Mouse (Mus musculus) brain, adult 10 weeks (tissue): ENCODE data around the gene Vwa8. TPM values are rescaled to one million over a fixed set of nuclear protein-coding genes. Genes with fewer than 3 reads are reported as not detected.

Source experiments
- polyA plus RNA-seq: library from polyadenylated mRNA; stranded (reverse); fragments of 350-450 nt; fragmentation: Illumina TruSeq; extraction: RNeasy Lipid Tissue Mini Kit (QIAGEN cat#74804); gene quantifications from one replicate; pipeline ENCODE4 v1.2.3, GENCODE M21; 2015; ENCODE audit warnings: low read depth, low replicate concordance

The Vwa8 gene
- 18.7 TPM for polyA plus RNA-seq

DNA sequence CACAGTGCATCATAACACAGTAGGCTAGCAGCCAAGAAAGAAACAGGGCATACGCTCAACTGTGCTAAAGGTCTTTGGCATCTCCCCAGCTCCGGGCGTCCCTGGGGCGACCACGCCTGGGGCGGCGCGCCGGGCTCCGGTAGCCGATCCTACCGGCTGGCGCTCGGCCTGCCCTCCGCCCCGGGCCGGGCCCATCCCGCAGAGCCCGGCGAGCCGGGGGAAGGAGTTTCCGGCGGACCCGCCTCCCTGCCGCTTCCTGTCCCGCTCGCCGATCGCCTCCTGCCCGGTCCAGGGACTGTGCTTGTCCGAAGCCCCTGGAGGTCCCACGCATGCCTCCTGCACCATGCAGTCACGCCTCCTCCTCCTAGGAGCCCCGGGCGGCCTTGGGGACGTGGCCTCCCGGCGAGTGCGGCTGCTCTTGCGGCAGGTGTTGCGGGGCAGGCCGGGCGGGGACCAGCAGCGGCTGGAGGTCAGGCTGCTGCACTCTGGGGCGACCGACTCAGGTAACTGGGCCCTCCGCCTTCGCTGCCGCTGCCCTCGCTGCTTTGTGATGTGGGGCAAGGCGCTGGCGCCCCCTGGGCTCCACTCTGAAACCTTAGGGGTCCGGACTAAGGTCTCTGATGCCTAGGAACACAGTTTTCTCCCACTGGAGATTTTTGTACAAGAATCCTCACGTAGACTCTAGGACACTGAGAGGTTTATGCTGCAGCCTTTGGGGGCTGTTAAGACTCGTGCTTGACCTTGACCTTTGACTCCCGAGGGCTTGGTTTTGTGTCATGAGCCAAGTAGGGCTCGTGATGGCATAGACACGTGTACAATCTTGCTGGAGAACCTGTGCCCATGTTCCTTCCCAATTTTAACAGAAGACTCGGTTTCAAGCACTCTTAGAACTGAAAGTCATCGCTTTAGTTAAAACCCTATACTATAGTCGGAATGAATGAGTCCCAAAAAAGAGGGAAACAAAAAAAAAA, at the start of gene Vwa8:
Gene Vwa8, plus strand, starts transcription at position 112 of the 971 bp plus-strand sequence.

Other genes with a start within 250 kb of the Vwa8 start
- gene Dgkh, start 116.3 kb upstream of the Vwa8 start, polyA plus RNA-seq, result 21.5 TPM